Comparison of ENCODE assay signal across 9 mouse cellular contexts in genomic region chr1:118476919-118477318, GRCm38 (mm10).
DNase-seq lines count a peak whose midpoint lies in the region; ATAC-seq lines count a peak whose summit lies in the region.
"Had no signal": no experiment of that assay in that cellular context is flagged by ENCODE, and none has a peak within 500 bp of the region (broad histone marks: within the 10 kb centered on the region; RNA-seq: fewer than 3 reads in every experiment).

No protein-coding gene starts in this region.

- WGBS in midbrain, embryonic 13.5 days = 52% methylated on average over 4 of the region's 4 CpGs
- WGBS in midbrain, embryonic 16.5 days = 46% methylated on average over 4 of the region's 4 CpGs
- 28% methylated on average over 4 of the region's 4 CpGs for WGBS in lung, embryonic 16.5 days
- WGBS in stomach, embryonic 15.5 days = 42% methylated on average over 4 of the region's 4 CpGs

- no peaks in the 10 kb centered on the region for H3K9me3 ChIP-seq in midbrain, embryonic 13.5 days
- H3K9me3 ChIP-seq in midbrain, embryonic 16.5 days (replicated peaks; ENCODE audit: control insufficient read depth, low read length, poor library complexity, severe bottlenecking) = no peaks in the 10 kb centered on the region
- H3K9me3 ChIP-seq in lung, embryonic 16.5 days (ENCODE audit: control insufficient read depth, low read length) = no peaks in the 10 kb centered on the region
- H3K9me3 ChIP-seq in stomach, embryonic 15.5 days = no peaks in the 10 kb centered on the region

- no peak overlapping the region for H3K4me3 ChIP-seq in midbrain, embryonic 13.5 days (replicated peaks)
- H3K4me3 ChIP-seq in midbrain, embryonic 16.5 days (ENCODE audit: low read depth, low read length) = no peak overlapping the region
- no peak overlapping the region for H3K4me3 ChIP-seq in lung, embryonic 16.5 days (ENCODE audit: low read length)
- H3K4me3 ChIP-seq in stomach, embryonic 15.5 days (replicated peaks) = no peak overlapping the region

- no peaks in the 10 kb centered on the region for H3K27me3 ChIP-seq in midbrain, embryonic 13.5 days
- no peaks in the 10 kb centered on the region for H3K27me3 ChIP-seq in midbrain, embryonic 16.5 days (ENCODE audit: control insufficient read depth, insufficient read depth, low read depth, low read length)
- H3K27me3 ChIP-seq in lung, embryonic 16.5 days (ENCODE audit: control insufficient read depth, insufficient read depth, low read depth, low read length) = no peaks in the 10 kb centered on the region
- H3K27me3 ChIP-seq in stomach, embryonic 15.5 days (replicated peaks) = no peaks in the 10 kb centered on the region

- H3K4me2 ChIP-seq in midbrain, embryonic 13.5 days (replicated peaks) = no peak overlapping the region
- no peak overlapping the region for H3K4me2 ChIP-seq in midbrain, embryonic 16.5 days (ENCODE audit: low read length)
- H3K4me2 ChIP-seq in lung, embryonic 16.5 days (ENCODE audit: low read depth, low read length) = no peak overlapping the region
- no peak overlapping the region for H3K4me2 ChIP-seq in stomach, embryonic 15.5 days

- H3K36me3 ChIP-seq in midbrain, embryonic 13.5 days = peaks cover 30% of the 10 kb centered on the region
- H3K36me3 ChIP-seq in midbrain, embryonic 16.5 days (ENCODE audit: control insufficient read depth, insufficient read depth, low read length) = no peaks in the 10 kb centered on the region; the same call in 1 of the 2 replicates
- no peaks in the 10 kb centered on the region; the same call in 1 of the 2 replicates for H3K36me3 ChIP-seq in lung, embryonic 16.5 days (ENCODE audit: control insufficient read depth, insufficient read depth, low read length)
- H3K36me3 ChIP-seq in stomach, embryonic 15.5 days = peaks cover 7% of the 10 kb centered on the region; the same call in 1 of the 2 replicates

- ATAC-seq in midbrain, embryonic 13.5 days = peak; percentile 59; the same call in 1 of the 2 replicates
- no peak; the same call in 1 of the 2 replicates for ATAC-seq in midbrain, embryonic 16.5 days
- ATAC-seq in lung, embryonic 16.5 days (ENCODE audit: low read depth) = peak; percentile 64; the same call in 1 of the 2 replicates
- peak; percentile 59; the same call in 1 of the 2 replicates for ATAC-seq in stomach, embryonic 15.5 days (ENCODE audit: insufficient read depth, low FRiP score, low read depth)

- peak; percentile 46 for DNase-seq in adrenal gland, adult 2 months
- DNase-seq in adrenal gland, postnatal 4 days (ENCODE audit: low spot score in 2 of 2) = no peak
- peak; percentile 14 for DNase-seq in embryo, embryonic 9.5 days (ENCODE audit: extremely low spot score)
- peak; percentile 50 for DNase-seq in kidney, adult 18-20 months

- H3K27ac ChIP-seq in midbrain, embryonic 13.5 days = no peak overlapping the region
- no peak overlapping the region for H3K27ac ChIP-seq in midbrain, embryonic 16.5 days (ENCODE audit: low read length)
- H3K27ac ChIP-seq in lung, embryonic 16.5 days (ENCODE audit: low read length) = no peak overlapping the region
- H3K27ac ChIP-seq in stomach, embryonic 15.5 days = no peak overlapping the region
- H3K27ac ChIP-seq: macrophage had no signal

- no peak overlapping the region for H3K9ac ChIP-seq in midbrain, embryonic 13.5 days (replicated peaks)
- no peak overlapping the region for H3K9ac ChIP-seq in midbrain, embryonic 16.5 days (ENCODE audit: low read depth, low read length)
- H3K9ac ChIP-seq in lung, embryonic 16.5 days (ENCODE audit: low read length) = no peak overlapping the region
- H3K9ac ChIP-seq in stomach, embryonic 15.5 days = no peak overlapping the region

- H3K4me1 ChIP-seq in midbrain, embryonic 13.5 days (replicated peaks) = peaks cover 8% of the 10 kb centered on the region; the same call in 1 of the 2 replicates
- H3K4me1 ChIP-seq in midbrain, embryonic 16.5 days (ENCODE audit: control insufficient read depth, insufficient read depth, low read length) = peaks cover 4% of the 10 kb centered on the region
- peaks cover 2% of the 10 kb centered on the region; the same call in 1 of the 2 replicates for H3K4me1 ChIP-seq in lung, embryonic 16.5 days (replicated peaks; ENCODE audit: control insufficient read depth, insufficient read depth, low read length)
- H3K4me1 ChIP-seq in stomach, embryonic 15.5 days = no peaks in the 10 kb centered on the region; the same call in 1 of the 2 replicates

Comparison
In these comparisons a context has a peak if more than half of its experiments do, and no peak if none do; other contexts are left out.
1. DNase-seq: peak in adrenal gland, adult 2 months (single experiment), embryo, embryonic 9.5 days (single experiment) and kidney, adult 18-20 months (single experiment); none in adrenal gland, postnatal 4 days (0 of 2).